Mouse (Mus musculus) MEL (cell line): ENCODE results near the gene Olfr320.

Experiments
- CHD1 ChIP-seq: IDR thresholded peaks from 2 replicates; pipeline ENCODE4 v1.6.1; 2012; ENCODE audit warnings: low read depth, mild to moderate bottlenecking, inconsistent platforms, low read length, improper control_type of control experiment
- CTCF ChIP-seq, 3 experiments: IDR thresholded peaks in 2 of 3; conservative IDR thresholded peaks in 1 of 3; 2 replicates each; pipeline ENCODE4 v1.5.1; 2011 to 2012; ENCODE audit warnings: low read length in 3 of 3, low read depth in 2 of 3, mild to moderate bottlenecking in 2 of 3, improper control_type of control experiment in 1 of 3, inconsistent platforms in 1 of 3, mixed read lengths in 1 of 3, moderate library complexity in 1 of 3; ENCODE audit not compliant: control insufficient read depth in 1 of 3, insufficient read depth in 1 of 3, poor library complexity in 1 of 3, severe bottlenecking in 1 of 3
- MXI1 ChIP-seq: IDR thresholded peaks from 2 replicates; pipeline ENCODE4 v1.6.1; 2011; ENCODE audit warnings: mild to moderate bottlenecking, low read depth, low read length, improper control_type of control experiment
- NRF1 ChIP-seq: IDR thresholded peaks from 2 replicates; pipeline ENCODE4 v1.6.1; 2014; ENCODE audit warnings: low read depth, mild to moderate bottlenecking, inconsistent platforms, low read length, improper control_type of control experiment, moderate library complexity; ENCODE audit not compliant: poor library complexity, insufficient read depth, severe bottlenecking
- POLR2A ChIP-seq, 2 experiments: IDR thresholded peaks; 2 replicates each; pipeline ENCODE4 v1.6.1; 2011 to 2012; ENCODE audit warnings: low read length in 2 of 2, mild to moderate bottlenecking in 2 of 2, control low read depth in 1 of 2, improper control_type of control experiment in 1 of 2, low read depth in 1 of 2, moderate library complexity in 1 of 2; ENCODE audit not compliant: control insufficient read depth in 1 of 2, insufficient read depth in 1 of 2, poor library complexity in 1 of 2
- RAD21 ChIP-seq: IDR thresholded peaks from 2 replicates; pipeline ENCODE4 v1.6.1; 2011; ENCODE audit warnings: mild to moderate bottlenecking, low read depth, low read length, improper control_type of control experiment
- RCOR1 ChIP-seq: IDR thresholded peaks from 2 replicates; pipeline ENCODE4 v1.6.1; 2012; ENCODE audit warnings: low read depth, mild to moderate bottlenecking, inconsistent platforms, low read length, improper control_type of control experiment
- TBP ChIP-seq: IDR thresholded peaks from 2 replicates; pipeline ENCODE4 v1.8.0; 2011; ENCODE audit warnings: low read depth, low read length, improper control_type of control experiment
- UBTF ChIP-seq: IDR thresholded peaks from 2 replicates; pipeline ENCODE4 v1.6.1; 2012; ENCODE audit warnings: low read depth, mild to moderate bottlenecking, inconsistent platforms, low read length, improper control_type of control experiment, moderate library complexity, borderline replicate concordance; ENCODE audit not compliant: insufficient read depth
- USF1 ChIP-seq: IDR thresholded peaks from 2 replicates; pipeline ENCODE4 v1.6.1; 2014; ENCODE audit warnings: low read depth, mild to moderate bottlenecking, inconsistent platforms, low read length, improper control_type of control experiment, moderate library complexity
- ZKSCAN1 ChIP-seq: IDR thresholded peaks from 2 replicates; pipeline ENCODE4 v1.6.1; 2012; ENCODE audit warnings: low read depth, mild to moderate bottlenecking, inconsistent platforms, low read length, improper control_type of control experiment, moderate library complexity
- ZNF384 ChIP-seq: IDR thresholded peaks from 2 replicates; pipeline ENCODE4 v1.6.1; 2012; ENCODE audit warnings: low read depth, mild to moderate bottlenecking, inconsistent platforms, low read length, improper control_type of control experiment

DNA sequence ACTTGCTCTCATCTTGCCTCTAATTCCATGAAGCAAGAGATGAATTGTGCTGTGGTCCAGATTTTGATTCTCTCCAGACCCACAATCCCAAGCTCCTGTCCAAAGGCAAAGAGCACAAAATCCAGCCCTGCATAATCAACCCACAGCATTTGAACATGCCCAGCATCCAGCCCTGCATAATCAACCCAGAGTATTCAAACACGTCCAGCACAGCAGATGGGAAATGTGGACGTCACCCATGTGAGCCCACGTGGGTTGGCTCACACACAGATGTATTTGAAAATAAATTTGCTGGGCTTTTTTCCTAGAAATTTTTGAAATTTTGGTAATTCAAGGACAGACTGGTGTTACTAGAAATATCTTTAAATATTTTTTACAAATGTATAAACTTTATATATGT lies 52.5 kb downstream of the Olfr320 start:
- TF ChIP-seq POLR2A (IDR thresholded peaks at IDR 0.05; ENCODE audit: control insufficient read depth in 1 of 2, insufficient read depth in 1 of 2, low read depth in 1 of 2, low read length in 2 of 2, poor library complexity in 1 of 2) (no peak), USF1 (no peak), CTCF (IDR thresholded peaks at IDR 0.05 in 2 of 3, conservative IDR thresholded peaks at IDR 0.05 in 1 of 3; ENCODE audit: control insufficient read depth in 1 of 3, insufficient read depth in 1 of 3, low read depth in 2 of 3, low read length in 3 of 3, poor library complexity in 1 of 3, severe bottlenecking in 1 of 3) (no peak), CHD1 (no peak), MXI1 (no peak), RCOR1 (no peak), UBTF (no peak), RAD21 (no peak), TBP (no peak), ZKSCAN1 (no peak), ZNF384 (no peak), NRF1 (no peak)
